ENCODE assay signal across 11 mouse cellular contexts in genomic region chr16:46120020-46120419, GRCm38 (mm10). TPM values are rescaled to one million over a fixed set of nuclear protein-coding genes. Genes with fewer than 3 reads are reported as not detected.
DNase-seq lines count a peak whose midpoint lies in the region; ATAC-seq lines count a peak whose summit lies in the region.
"Had no signal": no experiment of that assay in that cellular context is flagged by ENCODE, and none has a peak within 500 bp of the region (broad histone marks: within the 10 kb centered on the region; RNA-seq: fewer than 3 reads in every experiment).

Gene Cd96, minus strand, starts transcription at chr16:46120251.

- no peaks in the 10 kb centered on the region for H3K27me3 ChIP-seq in forebrain, embryonic 14.5 days (replicated peaks; ENCODE audit: control insufficient read depth, insufficient read depth, low read length)

- no peak within 1 kb of the TSS for H3K4me3 ChIP-seq in forebrain, embryonic 14.5 days (ENCODE audit: low read depth, low read length)

- H3K36me3 ChIP-seq in forebrain, embryonic 14.5 days (ENCODE audit: control insufficient read depth, insufficient read depth, low read length), result no peaks in the 10 kb centered on the region

- H3K4me2 ChIP-seq in forebrain, embryonic 14.5 days (ENCODE audit: low read length), result no peak within 1 kb of the TSS

- H3K4me1 ChIP-seq in forebrain, embryonic 14.5 days (ENCODE audit: control insufficient read depth, insufficient read depth, low read length), result no peaks in the 10 kb centered on the region

- peak; percentile 80 for ATAC-seq in common myeloid progenitor, adult 5-6 weeks (replicated peaks; ENCODE audit: low read depth, poor library complexity, severe bottlenecking)
- ATAC-seq in forebrain, embryonic 14.5 days, result no peak

- peak; percentile 4 for DNase-seq in spleen, adult 12 weeks (ENCODE audit: low spot score)
- DNase-seq in spleen, postnatal 14 days (ENCODE audit: low spot score in 2 of 2), result no peak
- peak; percentile 60 to 75 for DNase-seq in natural killer cell, adult 2 months (ENCODE audit: low spot score in 2 of 2)
- no peak for DNase-seq in gastrocnemius, postnatal 10 days
- no peak for DNase-seq in adrenal gland, adult 2 months
- no peak for DNase-seq in forebrain, embryonic 14.5 days (ENCODE audit: low spot score)
- DNase-seq: gastrocnemius, postnatal 25 days; kidney, adult 2 months had no signal

- 70% methylated on average over 10 of the region's 10 CpGs for WGBS in forebrain, embryonic 14.5 days

- H3K9ac ChIP-seq in forebrain, embryonic 14.5 days (ENCODE audit: low read length), result no peak within 1 kb of the TSS
- H3K9ac ChIP-seq: liver, embryonic 14.5 days had no signal

- H3K27ac ChIP-seq in forebrain, embryonic 14.5 days (ENCODE audit: low read depth, low read length), result no peak within 1 kb of the TSS
- H3K27ac ChIP-seq: liver, embryonic 14.5 days had no signal

- no peaks in the 10 kb centered on the region for H3K9me3 ChIP-seq in forebrain, embryonic 14.5 days (replicated peaks; ENCODE audit: control insufficient read depth, low read length)

RNA-seq across cellular contexts. Expression of gene Cd96, which starts in this region (rescaled TPM):
- total RNA-seq in common myeloid progenitor, adult 5-6 weeks (2017), result 6.5 and 12.0 TPM in 2 replicates
- total RNA-seq in gastrocnemius, postnatal 10 days (2021), result not detected
- total RNA-seq in adrenal gland, adult 2 months (2021), result not detected
- 0.09 TPM in 1 of 2 replicates, not detected in the other for polyA plus RNA-seq in adrenal gland, adult 2 months (2012; rRNA removed)
- polyA plus RNA-seq in forebrain, embryonic 14.5 days (2014; fragmentation: Nextera tagmentation; extraction: Ambion mirVana), result 0.10 TPM in 1 of 2 replicates, not detected in the other
- total RNA-seq: gastrocnemius, postnatal 25 days had no signal
- polyA plus RNA-seq: cortical plate, adult 2 months had no signal

Comparison
In these comparisons a context has a peak if more than half of its experiments do, and no peak if none do; other contexts are left out.
1. DNase-seq: peak in spleen, adult 12 weeks (single experiment) and natural killer cell, adult 2 months (2 of 2); none in spleen, postnatal 14 days (0 of 2), gastrocnemius, postnatal 10 days (single experiment), adrenal gland, adult 2 months (single experiment) and forebrain, embryonic 14.5 days (single experiment).